Mouse (Mus musculus) thymus, postnatal 10 days (tissue): Measurements from ENCODE around the gene BC016579.
A peak's percentile ranks its signal among the peaks of the same experiment; 100 is the strongest.

Source experiments
- DNase-seq, 2 experiments: peaks; one replicate each; pipeline ENCODE4 v3.0.0; 2021; ENCODE audit warnings: low spot score in 2 of 2

The BC016579 gene

GRCm38 (mm10) chr16:45643944-45644343 is 9.9 kb downstream of the BC016579 start:
- DNase-seq = no peak

DNA sequence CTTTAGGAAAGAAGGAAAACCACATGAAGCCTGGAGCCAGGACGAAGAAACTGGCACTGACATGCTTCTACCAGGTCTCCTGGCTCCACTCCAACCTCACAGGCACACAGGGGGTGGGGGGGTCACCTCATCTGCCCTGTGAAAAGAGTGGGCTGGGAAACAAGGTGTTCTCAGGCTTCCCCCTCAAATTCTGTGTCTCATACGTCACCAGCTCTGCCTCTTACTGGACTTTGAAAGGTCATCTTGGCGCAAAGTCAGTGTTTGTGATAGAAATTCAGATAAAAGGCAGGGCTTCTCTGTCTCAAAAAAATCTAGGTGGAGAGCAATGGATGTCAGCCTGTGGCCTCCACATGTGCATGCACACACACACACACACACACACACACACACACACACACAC is 12.6 kb downstream of the BC016579 start:
- DNase-seq = no peak

DNA sequence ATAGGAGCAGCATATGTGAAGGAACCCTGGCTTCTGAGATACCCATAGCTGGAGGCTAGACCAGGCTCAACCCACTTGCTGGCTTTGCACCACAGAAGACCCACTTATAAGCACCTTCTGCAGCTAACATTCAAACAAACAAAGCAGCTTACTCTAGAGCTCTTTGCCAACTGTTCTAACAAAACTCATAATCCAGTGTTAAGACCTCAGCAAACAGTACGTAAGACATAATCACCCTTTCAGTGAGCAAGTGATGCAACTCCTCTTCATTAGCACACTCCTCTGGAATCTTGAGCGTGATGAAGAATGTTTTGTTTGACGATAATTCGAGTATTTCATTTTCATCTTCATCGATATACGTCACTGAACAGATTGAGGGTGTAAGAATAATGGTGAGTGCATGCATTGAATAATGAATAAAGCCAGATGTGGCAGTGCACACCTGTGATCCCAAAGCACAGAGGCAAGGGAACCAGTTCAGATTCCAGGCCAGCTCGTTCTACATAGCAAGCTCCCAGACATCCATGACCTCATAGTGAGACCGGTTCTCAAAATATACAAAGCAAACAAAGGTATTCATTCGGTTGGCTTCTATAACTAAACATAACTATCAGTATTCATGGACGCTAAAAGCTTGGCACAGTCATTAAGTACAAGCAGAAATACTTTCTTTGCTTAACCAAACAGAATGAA is 13.7 kb downstream of the BC016579 start:
- DNase-seq = no peak

GRCm38 (mm10) chr16:45635826-45636225 is 18.0 kb downstream of the BC016579 start:
- no peak for DNase-seq

DNA sequence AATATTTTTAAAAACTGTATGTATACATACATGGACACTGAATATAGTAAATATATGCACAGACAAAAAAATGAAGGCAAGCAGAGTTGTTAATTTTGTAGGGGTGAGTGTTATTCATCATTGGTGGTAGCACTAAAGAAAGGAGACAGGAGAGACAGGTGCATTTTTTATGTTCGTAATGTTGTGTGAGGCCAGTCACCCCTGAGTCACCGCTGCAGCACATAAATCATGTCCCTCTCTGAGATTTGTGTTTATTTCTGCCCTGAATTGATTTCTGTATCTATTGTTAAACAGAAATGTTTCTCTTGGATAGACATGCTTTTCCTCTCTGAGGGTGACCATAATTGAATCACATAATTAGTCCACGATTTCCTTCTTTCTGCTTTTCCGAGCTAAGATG is 21.4 kb downstream of the BC016579 start:
- DNase-seq = no peak

DNA sequence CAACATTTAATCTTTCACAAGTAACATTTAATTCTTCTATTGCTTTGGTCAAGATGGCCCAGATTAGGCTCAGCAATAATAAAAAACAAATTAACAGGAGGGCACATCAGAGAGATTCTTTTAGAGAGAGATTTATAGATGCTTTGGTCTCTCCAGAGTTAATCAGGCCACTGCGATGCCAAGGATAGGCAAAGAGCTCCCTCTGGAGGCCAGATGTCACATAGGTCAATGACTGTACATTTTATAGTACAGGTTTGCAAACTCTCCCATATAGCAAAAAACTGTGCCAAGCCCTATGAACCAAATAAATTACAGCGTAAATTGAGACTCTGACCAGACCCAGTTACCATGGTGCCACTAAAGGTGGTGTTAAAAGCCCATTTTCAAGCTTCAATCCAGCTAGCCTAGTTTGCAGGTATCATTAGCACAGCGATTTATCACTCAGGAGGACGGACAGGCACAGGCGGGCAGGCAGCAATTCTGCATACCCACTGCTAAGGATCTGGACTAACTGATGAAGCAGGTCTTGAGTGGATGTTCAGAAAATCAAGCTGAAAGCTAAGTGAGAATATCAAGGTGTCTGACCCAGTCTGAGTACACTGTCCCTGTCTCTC is 23.4 kb downstream of the BC016579 start:
- DNase-seq = peak; percentile 25 to 65

- no peak for DNase-seq
Observed at GRCm38 (mm10) chr16:45629497-45630105, 24.3 kb downstream of the BC016579 start.

- no peak for DNase-seq
Observed at GRCm38 (mm10) chr16:45625342-45625741, 28.5 kb downstream of the BC016579 start.

DNA sequence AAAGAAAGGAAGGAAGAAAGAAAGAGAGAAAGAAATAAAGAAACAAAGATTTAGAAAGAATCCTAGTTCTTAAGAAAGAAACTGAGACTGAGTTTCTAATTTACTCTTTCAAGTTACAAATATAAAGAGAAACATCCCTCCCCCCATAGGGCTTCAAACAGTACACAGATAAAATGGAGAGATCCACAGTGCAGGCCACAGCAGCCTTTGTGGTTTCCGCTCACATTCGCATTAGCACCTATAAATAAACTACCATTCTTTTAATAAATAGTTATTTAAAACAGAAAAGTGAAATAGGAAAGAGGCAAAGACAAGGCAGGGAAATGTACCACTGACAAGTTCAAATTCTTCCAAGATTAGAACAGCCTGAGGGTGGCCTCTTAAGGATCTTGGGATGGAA is 29.1 kb downstream of the BC016579 start:
- no peak for DNase-seq

DNA sequence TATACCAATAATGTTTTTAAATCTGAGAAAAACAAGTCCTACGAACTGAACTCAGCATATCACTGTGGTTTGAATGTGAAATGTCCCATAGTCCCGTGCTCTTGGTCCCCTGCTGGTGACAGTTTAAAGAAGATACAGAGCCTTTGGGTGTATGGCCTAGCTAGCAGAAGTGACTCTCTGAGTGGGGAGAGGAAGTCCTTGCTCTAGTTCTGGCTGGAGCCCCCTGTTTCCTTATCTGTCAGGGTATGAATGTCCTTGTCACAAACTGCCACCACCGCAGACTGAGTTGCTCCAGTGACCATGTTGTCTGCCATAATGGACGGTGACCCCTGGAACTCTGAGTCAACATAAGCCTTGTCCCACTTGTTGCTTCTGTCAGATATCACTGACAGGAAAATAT is 30.6 kb downstream of the BC016579 start:
- no peak for DNase-seq

GRCm38 (mm10) chr16:45619751-45620375 is 34.0 kb downstream of the BC016579 start:
- no peak for DNase-seq

DNA sequence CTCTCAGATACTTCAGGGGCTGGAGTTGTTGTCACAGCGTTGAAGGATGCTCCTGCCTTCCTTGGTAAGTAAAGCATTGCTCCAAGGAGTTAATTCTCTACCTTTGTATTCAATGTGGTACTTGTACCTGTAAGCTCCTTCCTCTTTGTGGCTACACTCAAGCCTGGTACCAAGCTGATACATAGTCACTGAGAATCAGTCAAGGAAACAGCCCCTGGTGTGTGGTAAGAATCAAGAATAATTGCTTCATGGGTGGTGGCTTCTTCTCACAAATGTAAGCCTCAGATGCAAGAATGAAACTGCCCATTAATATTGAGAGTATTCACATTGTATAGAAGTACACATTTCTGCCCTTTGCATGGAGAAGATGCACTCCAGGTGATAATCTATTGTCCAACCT is 37.9 kb downstream of the BC016579 start:
- no peak for DNase-seq

- no peak for DNase-seq
Observed at GRCm38 (mm10) chr16:45613247-45613646, 40.6 kb downstream of the BC016579 start.

GRCm38 (mm10) chr16:45610267-45610666 is 43.6 kb downstream of the BC016579 start, which contains the start of gene Gcsam:
Gene Gcsam (plus strand): TSS chr16:45610380.
- DNase-seq = no peak

DNA sequence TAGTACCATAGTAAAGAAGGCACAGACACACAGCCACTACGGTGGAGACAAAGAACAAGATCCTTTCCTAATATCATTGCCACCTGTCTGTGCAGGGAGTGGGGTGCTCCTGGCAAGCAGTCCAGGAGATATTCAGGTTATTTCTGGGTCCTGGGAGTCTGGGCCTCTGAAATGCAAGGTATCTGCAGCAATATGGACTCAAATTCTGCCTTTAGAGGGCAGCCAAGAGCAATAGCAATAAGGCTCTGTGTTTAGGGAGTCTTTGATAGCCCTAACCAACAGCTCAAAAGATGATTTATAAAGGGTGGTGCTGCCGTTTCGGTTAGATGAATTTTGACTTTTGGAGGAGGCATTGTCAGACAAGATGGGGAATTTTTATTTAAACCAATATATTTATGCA is 44.6 kb downstream of the BC016579 start:
- DNase-seq = peak in 1 of 2 experiments; percentile 25

GRCm38 (mm10) chr16:45608481-45608954 is 45.4 kb downstream of the BC016579 start:
- no peak for DNase-seq

DNA sequence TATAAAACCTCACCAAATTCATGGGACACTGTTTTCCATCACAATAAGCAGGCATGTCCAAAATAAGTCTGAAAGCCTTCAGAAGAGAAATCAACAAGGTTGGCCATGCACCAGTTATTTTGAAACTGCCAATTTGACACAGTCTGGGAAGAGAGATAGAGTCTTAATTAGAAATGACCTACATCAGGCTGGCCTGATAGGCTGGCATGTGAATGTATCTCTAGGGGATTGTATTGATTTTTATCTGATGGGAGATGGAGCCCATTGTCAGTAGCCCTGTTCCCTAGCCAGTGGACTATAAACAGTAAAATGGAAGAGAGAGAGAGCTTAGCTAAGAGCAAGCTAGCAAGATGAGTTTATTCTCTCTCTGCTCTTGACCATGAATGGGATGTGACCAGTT is 58.4 kb downstream of the BC016579 start:
- no peak for DNase-seq

DNA sequence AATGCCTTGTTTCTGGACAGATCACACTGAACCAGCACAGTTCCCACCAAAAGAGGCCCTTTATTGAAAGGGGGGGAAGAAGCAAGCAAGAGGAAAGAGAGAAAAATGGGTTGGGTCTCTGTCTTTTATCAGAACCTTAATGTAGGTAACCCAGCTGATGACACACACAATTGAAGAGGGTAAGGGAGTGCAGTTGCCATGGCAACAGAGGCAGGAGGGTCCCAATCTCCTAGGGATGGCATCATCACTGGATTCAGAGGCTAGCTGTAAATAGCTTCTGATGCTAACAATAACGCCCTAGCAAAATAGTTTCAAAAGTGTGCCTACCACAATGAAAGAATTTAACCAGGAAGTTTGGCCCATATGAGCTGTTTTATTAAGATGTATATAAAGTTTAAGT is 60.2 kb downstream of the BC016579 start:
- no peak for DNase-seq

DNA sequence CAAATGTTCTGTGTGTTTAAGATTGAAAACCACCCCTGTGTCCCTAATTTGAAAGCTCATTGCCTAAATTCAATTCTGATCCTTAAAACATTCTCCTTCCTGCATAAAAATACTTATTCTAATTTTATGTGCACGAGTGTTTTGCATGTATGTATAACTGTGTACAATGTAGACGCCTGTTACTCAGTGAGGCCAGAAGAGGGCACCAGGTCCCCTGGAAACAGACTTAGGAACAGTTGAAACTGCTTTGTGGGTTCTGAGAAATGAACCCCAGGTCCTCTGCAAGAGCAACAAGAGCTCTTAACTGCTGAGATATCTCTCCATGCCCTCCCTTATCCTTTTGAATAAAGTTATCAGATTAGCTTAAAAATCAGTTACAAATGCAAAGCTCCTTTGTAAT is 71.4 kb downstream of the BC016579 start:
- DNase-seq = peak; percentile 7 to 54

- no peak for DNase-seq
Observed at GRCm38 (mm10) chr16:45579883-45580282, 74.0 kb downstream of the BC016579 start.
